In genomic region chr4:94603031-94603629, GRCm38 (mm10) we compare ENCODE assay signal across 8 mouse cellular contexts. TPM values are rescaled to one million over a fixed set of nuclear protein-coding genes. Genes with fewer than 3 reads are reported as not detected.
DNase-seq lines count a peak whose midpoint lies in the region; ATAC-seq lines count a peak whose summit lies in the region.

TSS of gene Plaa (minus strand) at chr4:94603244.

- intact Hi-C loops in gastrocnemius, postnatal 14 days (cut with DNase I; ENCODE audit: low total_unique reads) = no loop called here
- intact Hi-C loops in left cerebral cortex, postnatal 10 days (cut with DNase I) = no loop called here

- peak; percentile 96 for ATAC-seq in inflammation-experienced regulatory T-cells, adult 6 months
- ATAC-seq in megakaryocyte-erythroid progenitor cell, adult 5-6 weeks (replicated peaks; ENCODE audit: low FRiP score, low TSS enrichment, poor library complexity, severe bottlenecking) = peak; percentile 98

- peak; percentile 87 for DNase-seq in adipocyte (ENCODE audit: low spot score)
- DNase-seq in embryo, embryonic 10 days (ENCODE audit: low spot score) = peak; percentile 97
- DNase-seq in gastrocnemius, postnatal 14 days = peak; percentile 87
- DNase-seq in left cerebral cortex, postnatal 10 days (ENCODE audit: extremely low spot score in 1 of 2, low spot score in 2 of 2) = peak; percentile 92 to 95
- DNase-seq in right cerebral cortex, postnatal 25 days = peak; percentile 94
- peak; percentile 86 to 88 for DNase-seq in urinary bladder, postnatal 4 days (ENCODE audit: low spot score in 2 of 2)

RNA-seq across cellular contexts. Expression of gene Plaa, which starts in this region (rescaled TPM):
- total RNA-seq in gastrocnemius, postnatal 14 days (2021) = 10 to 100 TPM; 32.7 to 38.9 TPM
- polyA plus RNA-seq in inflammation-experienced regulatory T-cells, adult 6 months (2017; shearing (Covaris generic)) = 10 to 100 TPM; 29.9 to 41.3 (median 34.4) TPM
- total RNA-seq in left cerebral cortex, postnatal 10 days (2021) = 10 to 100 TPM; 67.6 to 69.7 TPM
- 53.9 and 74.0 TPM in 2 replicates for total RNA-seq in megakaryocyte-erythroid progenitor cell, adult 5-6 weeks (2014; fragmentation: Nextera tagmentation)
- 131 and 154 TPM in 2 replicates for total RNA-seq in megakaryocyte-erythroid progenitor cell, adult 5-6 weeks (2017)

Comparison
In these comparisons a context has a peak if more than half of its experiments do, and no peak if none do; other contexts are left out.
1. Peak in every context shown above with its lines: DNase-seq and ATAC-seq.